Mouse (Mus musculus): ENCODE measurements around the gene Rgs9bp. TPM values are rescaled to one million over a fixed set of nuclear protein-coding genes. Genes with fewer than 3 reads are reported as not detected.

The Rgs9bp gene
- polyA plus RNA-seq, 1 experiment: 0.02 TPM

GRCm38 (mm10) chr7:35599492-35599891, 14.1 kb upstream of the Rgs9bp start:
- H3K36me3 ChIP-seq (ENCODE audit: control insufficient read depth, insufficient read depth): no peaks in the 10 kb centered on the region
- TF ChIP-seq CEBPB (IDR thresholded peaks at IDR 0.05; ENCODE audit: low read depth) (no peak), MYOD1 (IDR thresholded peaks at IDR 0.05; ENCODE audit: control insufficient read depth, insufficient read length, low read depth) (no peak), USF1 (IDR thresholded peaks at IDR 0.05; ENCODE audit: low read depth) (no peak), MYOG (IDR thresholded peaks at IDR 0.05; ENCODE audit: control insufficient read depth, extremely low read depth, insufficient read length) (no peak), FOSL1 (IDR thresholded peaks at IDR 0.05; ENCODE audit: insufficient read depth, low read length, poor library complexity, severe bottlenecking) (no peak), MAX (IDR thresholded peaks at IDR 0.05) (no peak), CTCF (IDR thresholded peaks at IDR 0.05; ENCODE audit: control insufficient read depth, insufficient read depth, insufficient read length) (no peak)
- H3K27me3 ChIP-seq (ENCODE audit: control insufficient read depth, insufficient read depth, insufficient read length): no peaks in the 10 kb centered on the region
- no peaks in the 10 kb centered on the region for H3K79me3 ChIP-seq (ENCODE audit: low read depth)
- no peak overlapping the region for H3K4me3 ChIP-seq (ENCODE audit: insufficient read depth, poor library complexity, severe bottlenecking)
- no peaks in the 10 kb centered on the region for H3K79me2 ChIP-seq (ENCODE audit: control insufficient read depth, insufficient read depth)
- no peak overlapping the region for H3ac ChIP-seq (ENCODE audit: control insufficient read depth, insufficient read length, low read depth)

GRCm38 (mm10) chr7:35594311-35594710, 8.9 kb upstream of the Rgs9bp start:
- Histone ChIP-seq H3K79me2 (ENCODE audit: control insufficient read depth, insufficient read depth) (no peaks in the 10 kb centered on the region), H3ac (ENCODE audit: control insufficient read depth, insufficient read length, low read depth) (no peak overlapping the region), H3K4me3 (ENCODE audit: insufficient read depth, poor library complexity, severe bottlenecking) (no peak overlapping the region), H3K36me3 (ENCODE audit: control insufficient read depth, insufficient read depth) (peaks cover 4% of the 10 kb centered on the region), H3K79me3 (ENCODE audit: low read depth) (no peaks in the 10 kb centered on the region), H3K27me3 (ENCODE audit: control insufficient read depth, insufficient read depth, insufficient read length) (no peaks in the 10 kb centered on the region)
- TF ChIP-seq USF1 (IDR thresholded peaks at IDR 0.05; ENCODE audit: low read depth) (no peak), MYOD1 (IDR thresholded peaks at IDR 0.05; ENCODE audit: control insufficient read depth, insufficient read length, low read depth) (no peak), MAX (IDR thresholded peaks at IDR 0.05) (no peak), CEBPB (IDR thresholded peaks at IDR 0.05; ENCODE audit: low read depth) (no peak), CTCF (IDR thresholded peaks at IDR 0.05; ENCODE audit: control insufficient read depth, insufficient read depth, insufficient read length) (no peak), FOSL1 (IDR thresholded peaks at IDR 0.05; ENCODE audit: insufficient read depth, low read length, poor library complexity, severe bottlenecking) (no peak), MYOG (IDR thresholded peaks at IDR 0.05; ENCODE audit: control insufficient read depth, extremely low read depth, insufficient read length) (no peak)

- H3K79me2 ChIP-seq (ENCODE audit: control insufficient read depth, insufficient read depth): peaks cover 29% of the 10 kb centered on the region
- TF ChIP-seq CTCF (IDR thresholded peaks at IDR 0.05; ENCODE audit: control insufficient read depth, insufficient read depth, insufficient read length): no peak
- no peak for TF ChIP-seq MYOG (IDR thresholded peaks at IDR 0.05; ENCODE audit: control insufficient read depth, extremely low read depth, insufficient read length)
- TF ChIP-seq FOSL1 (IDR thresholded peaks at IDR 0.05; ENCODE audit: insufficient read depth, low read length, poor library complexity, severe bottlenecking): no peak
- TF ChIP-seq MAX (IDR thresholded peaks at IDR 0.05): no peak
- no peak for TF ChIP-seq CEBPB (IDR thresholded peaks at IDR 0.05; ENCODE audit: low read depth)
- TF ChIP-seq MYOD1 (IDR thresholded peaks at IDR 0.05; ENCODE audit: control insufficient read depth, insufficient read length, low read depth): no peak
- no peak for TF ChIP-seq USF1 (IDR thresholded peaks at IDR 0.05; ENCODE audit: low read depth)
- H3ac ChIP-seq (ENCODE audit: control insufficient read depth, insufficient read length, low read depth): no peak overlapping the region
- H3K27me3 ChIP-seq (ENCODE audit: control insufficient read depth, insufficient read depth, insufficient read length): no peaks in the 10 kb centered on the region
- peaks cover 7% of the 10 kb centered on the region for H3K79me3 ChIP-seq (ENCODE audit: low read depth)
- no peak overlapping the region for H3K4me3 ChIP-seq (ENCODE audit: insufficient read depth, poor library complexity, severe bottlenecking)
- peaks cover 4% of the 10 kb centered on the region for H3K36me3 ChIP-seq (ENCODE audit: control insufficient read depth, insufficient read depth)
Observed at GRCm38 (mm10) chr7:35590731-35591191, 5.4 kb upstream of the Rgs9bp start.

GRCm38 (mm10) chr7:35589485-35589884, 4.1 kb upstream of the Rgs9bp start:
- Histone ChIP-seq H3K36me3 (ENCODE audit: control insufficient read depth, insufficient read depth) (peaks cover 4% of the 10 kb centered on the region), H3ac (ENCODE audit: control insufficient read depth, insufficient read length, low read depth) (no peak overlapping the region), H3K79me3 (ENCODE audit: low read depth) (peaks cover 7% of the 10 kb centered on the region), H3K27me3 (ENCODE audit: control insufficient read depth, insufficient read depth, insufficient read length) (peaks cover 5% of the 10 kb centered on the region), H3K4me3 (ENCODE audit: insufficient read depth, poor library complexity, severe bottlenecking) (no peak overlapping the region), H3K79me2 (ENCODE audit: control insufficient read depth, insufficient read depth) (peaks cover 29% of the 10 kb centered on the region)
- TF ChIP-seq MAX (IDR thresholded peaks at IDR 0.05) (no peak), CTCF (IDR thresholded peaks at IDR 0.05; ENCODE audit: control insufficient read depth, insufficient read depth, insufficient read length) (no peak), CEBPB (IDR thresholded peaks at IDR 0.05; ENCODE audit: low read depth) (no peak), FOSL1 (IDR thresholded peaks at IDR 0.05; ENCODE audit: insufficient read depth, low read length, poor library complexity, severe bottlenecking) (no peak), MYOD1 (IDR thresholded peaks at IDR 0.05; ENCODE audit: control insufficient read depth, insufficient read length, low read depth) (no peak), USF1 (IDR thresholded peaks at IDR 0.05; ENCODE audit: low read depth) (no peak), MYOG (IDR thresholded peaks at IDR 0.05; ENCODE audit: control insufficient read depth, extremely low read depth, insufficient read length) (no peak)

GRCm38 (mm10) chr7:35588680-35589428, 3.5 kb upstream of the Rgs9bp start:
- H3K27me3 ChIP-seq (ENCODE audit: control insufficient read depth, insufficient read depth, insufficient read length): peaks cover 11% of the 10 kb centered on the region

More at GRCm38 (mm10) chr7:35588680-35589428, 3.5 kb upstream of the Rgs9bp start:
- TF ChIP-seq USF1 (IDR thresholded peaks at IDR 0.05; ENCODE audit: low read depth) (no peak), MYOG (IDR thresholded peaks at IDR 0.05; ENCODE audit: control insufficient read depth, extremely low read depth, insufficient read length) (no peak), FOSL1 (IDR thresholded peaks at IDR 0.05; ENCODE audit: insufficient read depth, low read length, poor library complexity, severe bottlenecking) (no peak), MYOD1 (IDR thresholded peaks at IDR 0.05; ENCODE audit: control insufficient read depth, insufficient read length, low read depth) (no peak), MAX (IDR thresholded peaks at IDR 0.05) (no peak), CEBPB (IDR thresholded peaks at IDR 0.05; ENCODE audit: low read depth) (no peak)
- Histone ChIP-seq H3K79me3 (ENCODE audit: low read depth) (peaks cover 7% of the 10 kb centered on the region), H3K36me3 (ENCODE audit: control insufficient read depth, insufficient read depth) (peaks cover 4% of the 10 kb centered on the region), H3K79me2 (ENCODE audit: control insufficient read depth, insufficient read depth) (peaks cover 29% of the 10 kb centered on the region), H3K4me3 (ENCODE audit: insufficient read depth, poor library complexity, severe bottlenecking) (no peak overlapping the region), H3ac (ENCODE audit: control insufficient read depth, insufficient read length, low read depth) (no peak overlapping the region)

Data from C2C12 (cell line).